In genomic region chr1:179853421-179853820, GRCm38 (mm10) we compare ENCODE assay signal across 10 mouse cellular contexts. TPM values are rescaled to one million over a fixed set of nuclear protein-coding genes. Genes with fewer than 3 reads are reported as not detected.
DNase-seq lines count a peak whose midpoint lies in the region; ATAC-seq lines count a peak whose summit lies in the region.
"Had no signal": no experiment of that assay in that cellular context is flagged by ENCODE, and none has a peak within 500 bp of the region (broad histone marks: within the 10 kb centered on the region; RNA-seq: fewer than 3 reads in every experiment).

No protein-coding gene starts in this region.

- H3K9ac ChIP-seq in heart, embryonic 12.5 days = no peak overlapping the region

- no peaks in the 10 kb centered on the region for H3K27me3 ChIP-seq in heart, embryonic 12.5 days (replicated peaks)

- H3K4me1 ChIP-seq in heart, embryonic 12.5 days (replicated peaks) = peaks cover 5% of the 10 kb centered on the region

- H3K36me3 ChIP-seq in heart, embryonic 12.5 days = no peaks in the 10 kb centered on the region

- WGBS in heart, embryonic 12.5 days = 37% methylated on average over 4 of the region's 4 CpGs

- no peak for DNase-seq in heart, adult 9 months (ENCODE audit: low spot score in 2 of 2)
- DNase-seq in right cerebral cortex, postnatal 4 days = peak; percentile 40
- DNase-seq in right cerebral cortex, postnatal 25 days = no peak
- peak; percentile 50 for DNase-seq in embryo, embryonic 10.5 days (ENCODE audit: low spot score)
- DNase-seq in frontal cortex, postnatal 36 days (ENCODE audit: low spot score in 2 of 2) = no peak
- no peak for DNase-seq in natural killer cell, adult 2 months (ENCODE audit: low spot score in 2 of 2)

- no peak overlapping the region for H3K4me3 ChIP-seq in heart, embryonic 12.5 days

- ATAC-seq in heart, embryonic 12.5 days (ENCODE audit: insufficient number of reproducible peaks, low FRiP score) = peak; percentile 48; the same call in 1 of the 2 replicates
- peak; percentile 63 for ATAC-seq in megakaryocyte, adult 5-6 weeks (ENCODE audit: poor library complexity, severe bottlenecking)

- peaks cover 6% of the 10 kb centered on the region; the same call in 1 of the 2 replicates for H3K9me3 ChIP-seq in heart, embryonic 12.5 days (replicated peaks)

- H3K27ac ChIP-seq in heart, embryonic 12.5 days (ENCODE audit: poor library complexity, severe bottlenecking) = no peak overlapping the region

- H3K4me2 ChIP-seq in heart, embryonic 12.5 days = no peak overlapping the region

RNA-seq across cellular contexts. Expression of gene Ahctf1, which starts 49.9 kb away (rescaled TPM):
- polyA plus RNA-seq in heart, embryonic 12.5 days (2016; fragmentation: Nextera tagmentation; extraction: Ambion mirVana) = 22.5 and 23.9 TPM in 2 replicates
- total RNA-seq in megakaryocyte, adult 5-6 weeks (2015) = 25.4 and 26.5 TPM in 2 replicates
- 28.3 and 31.5 TPM in 2 replicates for total RNA-seq in megakaryocyte, adult 5-6 weeks (2017)

RNA-seq across cellular contexts. Expression of gene Gm10518, which starts 50.2 kb away (rescaled TPM):
- 0.26 TPM in 1 of 2 replicates, not detected in the other for polyA plus RNA-seq in heart, embryonic 12.5 days (2016; fragmentation: Nextera tagmentation; extraction: Ambion mirVana)
- not detected in 2 replicates for total RNA-seq in megakaryocyte, adult 5-6 weeks (2015)
- 0.12 and 0.18 TPM in 2 replicates for total RNA-seq in megakaryocyte, adult 5-6 weeks (2017)
- total RNA-seq: common myeloid progenitor, adult 5-6 weeks; left cerebral cortex, postnatal 14 days had no signal

Comparison
In these comparisons a context has a peak if more than half of its experiments do, and no peak if none do; other contexts are left out.
1. DNase-seq: peak in right cerebral cortex, postnatal 4 days (single experiment) and embryo, embryonic 10.5 days (single experiment); none in heart, adult 9 months (0 of 2), right cerebral cortex, postnatal 25 days (single experiment), frontal cortex, postnatal 36 days (0 of 2) and natural killer cell, adult 2 months (0 of 2).